Mouse (Mus musculus) left cerebral cortex, postnatal 4 days (tissue): ENCODE measurements at regions not wholly inside any gene's neighbourhood (a gene's known extent, or its start where the extent isn't known, plus 50 kb on each side); places are given as distances from the start of the nearest gene placed in this dataset.
A peak's percentile ranks its signal among the peaks of the same experiment; 100 is the strongest.

Source experiments
- DNase-seq: peaks from one replicate; pipeline ENCODE4 v3.0.0-alpha.2; 2022
- intact Hi-C: fragments of 180-260 bp; cut with DNase I; formaldehyde crosslinking; loops from one replicate; pipeline ENCODE4 v1.15.1; 2025

- intact Hi-C loops, result no loop called here
- no peak for DNase-seq
Observed at GRCm38 (mm10) chr8:44155705-44156321, 446.0 kb upstream of the Adam34 start.

- intact Hi-C loops, result no loop called here
Observed at GRCm38 (mm10) chr8:44165115-44165514, 455.3 kb upstream of the Adam34 start.

GRCm38 (mm10) chr8:44177016-44177415, 467.2 kb upstream of the Adam34 start:
- DNase-seq, result no peak
- intact Hi-C loops, result no loop called here

More at GRCm38 (mm10) chr8:44165115-44165514, 455.3 kb upstream of the Adam34 start:
- DNase-seq, result no peak

GRCm38 (mm10) chr8:44202228-44202627, 492.4 kb upstream of the Adam34 start:
- intact Hi-C loops, result no loop called here
- DNase-seq, result no peak

- no peak for DNase-seq
- intact Hi-C loops, result no loop called here
Observed at GRCm38 (mm10) chr8:44206391-44207170, 496.7 kb upstream of the Adam34 start.

GRCm38 (mm10) chr8:44222346-44222745, 512.5 kb upstream of the Adam34 start:
- no peak for DNase-seq
- intact Hi-C loops, result no loop called here

GRCm38 (mm10) chr8:44252393-44252792, 542.5 kb upstream of the Adam34 start:
- intact Hi-C loops, result no loop called here
- DNase-seq, result peak; percentile 25

DNA sequence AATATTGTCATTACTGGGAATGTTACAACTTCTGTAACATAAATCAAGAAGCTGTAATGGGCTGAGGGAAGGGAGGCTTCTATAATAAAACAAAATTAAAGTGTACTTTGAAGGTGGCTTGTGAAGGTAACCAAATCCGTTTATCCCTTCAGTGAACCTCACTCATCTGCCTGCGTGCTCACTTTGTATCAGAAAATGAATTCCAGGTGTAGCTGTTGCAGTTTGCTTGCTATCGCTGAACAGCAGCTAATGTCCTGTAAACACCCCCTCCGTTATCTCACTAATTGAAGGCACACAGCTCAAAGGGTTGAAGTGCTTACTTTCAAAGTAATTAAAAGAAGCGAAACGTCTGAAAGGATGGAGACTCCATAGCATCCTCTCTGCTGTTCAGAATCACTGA, 547.2 kb upstream of the Adam34 start:
- DNase-seq, result no peak
- intact Hi-C loops, result no loop called here

DNA sequence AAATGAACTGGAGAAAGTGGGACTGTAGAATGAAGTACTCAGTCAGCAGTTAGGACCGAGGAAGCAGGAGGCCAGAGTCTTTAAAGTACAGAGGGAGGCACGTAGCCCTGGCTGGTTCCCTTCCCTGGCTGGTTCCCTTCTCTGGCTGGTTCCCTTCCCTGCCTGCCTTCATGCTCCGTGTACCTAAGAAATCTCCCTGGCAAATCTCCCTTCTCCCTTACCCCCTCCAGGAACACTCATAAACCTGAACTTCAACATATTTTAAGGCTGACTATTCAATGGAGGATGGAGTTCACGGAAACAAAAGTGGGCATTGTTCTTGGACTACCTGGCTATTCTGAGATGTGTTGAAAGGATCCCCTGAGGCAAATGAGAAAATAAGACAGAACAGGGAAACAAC, 551.2 kb upstream of the Adam34 start:
- intact Hi-C loops, result no loop called here
- DNase-seq, result no peak

DNA sequence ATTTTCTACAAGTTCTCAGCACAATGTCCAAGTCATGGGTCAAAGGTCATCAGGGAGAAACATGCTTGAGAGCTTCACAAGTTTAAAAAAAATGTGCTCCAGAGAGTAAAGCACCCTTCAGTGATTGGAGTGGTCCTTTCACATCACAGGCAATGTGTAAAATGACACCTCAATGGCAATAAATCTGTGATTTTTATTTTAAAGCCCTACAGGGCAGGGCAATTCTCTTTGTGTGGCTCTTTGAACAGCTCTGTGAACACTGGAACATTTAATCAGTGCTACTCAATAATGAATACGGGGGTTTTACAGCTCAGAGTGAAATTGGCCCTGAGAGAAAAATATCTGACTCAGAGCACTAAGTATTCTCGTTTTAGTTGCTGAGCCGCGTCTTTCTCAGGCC, 563.5 kb upstream of the Adam34 start:
- DNase-seq, result no peak
- intact Hi-C loops, result no loop called here

- intact Hi-C loops, result no loop called here
- no peak for DNase-seq
Observed at GRCm38 (mm10) chr8:44318216-44318615, 608.4 kb upstream of the Adam34 start.

DNA sequence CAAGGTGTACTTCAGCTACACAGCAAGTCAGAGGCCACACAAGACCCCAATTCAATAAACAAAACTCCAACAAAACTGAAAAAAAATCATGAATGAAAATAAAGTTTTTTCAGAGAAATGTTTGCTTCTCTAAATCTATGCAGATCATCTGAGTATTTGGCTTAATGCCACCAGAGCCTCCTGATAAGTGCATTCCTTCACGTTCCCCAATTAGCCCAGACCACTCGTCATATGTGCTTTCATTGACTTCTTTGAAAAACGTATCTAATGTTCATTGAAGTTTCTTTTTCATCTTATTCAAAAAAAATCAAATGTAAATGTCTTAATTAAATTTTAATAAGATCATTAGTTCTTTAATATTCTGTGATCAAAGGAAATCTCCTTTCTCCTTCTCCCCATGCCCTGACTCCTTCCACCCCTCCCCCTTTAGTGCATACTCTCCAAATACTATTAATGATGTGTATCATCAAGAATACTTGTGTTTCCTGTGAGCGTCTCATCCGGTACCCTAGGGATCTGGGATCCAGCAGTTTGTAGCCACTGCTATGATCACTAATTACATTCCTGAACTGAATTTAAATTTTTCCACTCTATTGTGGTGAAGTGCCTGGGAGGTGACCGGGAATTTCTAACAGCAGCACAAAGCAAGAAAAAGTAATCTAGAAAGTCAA, 600.8 kb upstream of the Fat1 start:
- intact Hi-C loops, result no loop called here
- no peak for DNase-seq

- no peak for DNase-seq
- intact Hi-C loops, result no loop called here
Observed at GRCm38 (mm10) chr8:44343401-44343800, 591.8 kb upstream of the Fat1 start.

- DNase-seq, result peak; percentile 2
- intact Hi-C loops, result no loop called here
Observed at GRCm38 (mm10) chr8:44343924-44344323, 591.3 kb upstream of the Fat1 start.

- intact Hi-C loops, result no loop called here
- no peak for DNase-seq
Observed at GRCm38 (mm10) chr8:44347412-44347811, 587.8 kb upstream of the Fat1 start.

- intact Hi-C loops, result no loop called here
- DNase-seq, result no peak
Observed at GRCm38 (mm10) chr8:44373987-44374386, 561.3 kb upstream of the Fat1 start.

DNA sequence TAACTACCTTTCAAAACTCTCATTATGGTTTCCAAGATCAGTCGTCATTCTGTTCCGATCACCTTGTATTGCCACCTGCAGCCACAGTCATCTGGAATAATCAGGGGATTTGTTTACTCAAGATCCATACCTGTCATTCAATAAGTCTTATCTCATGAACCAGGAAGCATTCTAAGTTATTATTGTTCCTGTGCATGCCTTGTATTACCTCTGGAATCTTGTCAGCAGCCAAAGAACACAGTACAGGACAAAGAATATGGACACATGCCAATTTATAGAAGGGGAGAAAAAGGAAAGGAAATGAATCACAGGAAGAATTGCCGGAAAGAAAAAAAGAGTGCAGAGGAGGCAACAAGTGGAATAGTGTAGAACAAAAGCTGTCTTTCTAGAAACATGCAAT, 557.5 kb upstream of the Fat1 start:
- intact Hi-C loops, result no loop called here
- DNase-seq, result no peak

DNA sequence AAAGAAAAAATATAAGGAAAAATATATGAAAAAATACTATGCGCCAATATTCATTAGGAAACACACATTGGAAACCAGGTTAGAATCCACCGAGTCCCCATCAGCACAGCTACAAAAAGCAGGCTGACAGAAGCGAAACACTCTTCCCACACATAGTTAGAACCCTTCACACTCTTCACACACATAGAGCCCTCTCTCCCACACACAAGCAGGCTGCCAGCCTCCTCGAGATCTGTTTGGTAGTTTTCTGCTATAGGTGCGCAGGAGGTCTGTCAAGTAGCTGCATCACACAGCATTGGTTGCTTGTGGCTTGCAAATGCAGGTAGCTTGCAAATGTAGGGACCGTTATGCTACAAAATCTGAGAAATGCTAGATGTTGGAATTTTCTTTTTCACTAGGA, 526.8 kb upstream of the Fat1 start:
- no peak for DNase-seq
- intact Hi-C loops, result no loop called here

DNA sequence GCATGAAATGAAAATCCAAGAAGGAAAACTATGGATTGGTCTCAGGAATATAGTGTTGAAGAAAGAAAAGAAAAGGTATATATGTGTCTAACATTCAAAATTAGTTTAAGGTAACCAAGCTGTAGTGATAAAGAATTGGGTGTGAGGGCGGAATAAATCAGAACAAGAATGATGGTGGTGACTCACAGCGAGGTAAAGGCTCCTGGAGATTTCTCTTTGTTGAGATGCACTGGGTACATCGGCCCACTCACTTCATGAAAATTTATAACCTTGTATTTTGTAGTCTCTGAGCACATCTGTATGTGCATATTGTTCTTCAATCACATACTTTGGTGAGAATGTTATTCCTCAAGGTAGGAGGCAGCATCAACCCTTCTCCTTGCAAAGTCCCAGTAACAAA, 525.0 kb upstream of the Fat1 start:
- no peak for DNase-seq
- intact Hi-C loops, result no loop called here

DNA sequence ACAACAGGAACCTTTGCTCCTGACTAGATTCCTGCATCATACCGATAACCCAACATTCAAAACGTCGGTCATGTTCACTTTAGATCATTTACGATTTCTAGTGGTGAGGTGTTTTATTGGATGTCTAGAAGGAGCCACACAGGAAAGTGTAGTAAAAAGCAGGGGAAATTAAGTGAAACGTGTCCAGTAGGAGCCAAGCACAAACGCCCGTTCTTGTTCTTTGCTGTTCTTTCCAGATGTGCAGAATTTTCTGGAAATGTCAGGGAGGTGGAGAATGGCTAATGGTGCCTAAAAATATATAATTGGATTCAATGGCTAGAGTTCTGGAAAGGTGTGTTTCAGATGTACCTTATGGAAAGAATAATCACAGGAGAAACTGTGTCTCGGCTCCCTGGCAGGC, 517.2 kb upstream of the Fat1 start:
- DNase-seq, result no peak
- intact Hi-C loops, result no loop called here

GRCm38 (mm10) chr8:44455433-44455832, 479.8 kb upstream of the Fat1 start:
- intact Hi-C loops, result no loop called here
- DNase-seq, result no peak

DNA sequence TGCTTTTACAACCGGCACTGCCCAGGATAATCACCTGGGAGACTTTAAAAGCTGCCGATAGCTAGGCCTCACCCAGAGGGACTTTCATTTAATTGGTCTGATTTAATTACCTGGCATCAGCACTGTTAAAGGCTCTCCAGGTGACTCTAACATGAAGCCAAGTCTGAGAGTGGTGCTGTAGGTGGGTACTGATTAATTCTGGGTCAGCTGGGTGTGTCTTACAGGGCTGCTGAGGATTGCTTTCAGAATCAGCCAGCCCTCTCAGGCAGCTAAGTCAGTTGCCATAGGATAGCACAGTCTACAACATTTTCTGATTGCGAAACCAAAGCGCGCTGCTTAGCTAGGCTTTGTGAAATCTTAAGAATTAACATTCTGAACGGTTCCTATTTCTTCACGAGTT, 478.9 kb upstream of the Fat1 start:
- intact Hi-C loops, result no loop called here

More for the DNA sequence above, 478.9 kb upstream of the Fat1 start:
- DNase-seq, result no peak
